Mouse (Mus musculus) neutrophil, adult 5-6 weeks (primary cell): ENCODE results near the gene Rexo2. TPM values are rescaled to one million over a fixed set of nuclear protein-coding genes. Genes with fewer than 3 reads are reported as not detected.
"Not testable (repeated sequence)": the region's sequence is repeated elsewhere in the genome, so short reads cannot be mapped to it uniquely, and the experiment has no call there.

Experiments used
- ATAC-seq: fragments of 151-379, 151-347 bp; 2 replicates; pipeline ENCODE4 v1.8.0; 2017; ENCODE audit warnings: mild to moderate bottlenecking, moderate TSS enrichment; ENCODE audit not compliant: insufficient number of reproducible peaks, poor library complexity, low FRiP score, severe bottlenecking; ENCODE audit errors: extremely low read depth
- total RNA-seq: library from RNA; stranded (forward); fragments of 200-1000 nt; gene quantifications from 2 replicates; pipeline ENCODE4 v1.2.3, GENCODE M21; 2017

Rexo2 gene
- 44.6 and 51.6 TPM in 2 replicates for total RNA-seq

DNA sequence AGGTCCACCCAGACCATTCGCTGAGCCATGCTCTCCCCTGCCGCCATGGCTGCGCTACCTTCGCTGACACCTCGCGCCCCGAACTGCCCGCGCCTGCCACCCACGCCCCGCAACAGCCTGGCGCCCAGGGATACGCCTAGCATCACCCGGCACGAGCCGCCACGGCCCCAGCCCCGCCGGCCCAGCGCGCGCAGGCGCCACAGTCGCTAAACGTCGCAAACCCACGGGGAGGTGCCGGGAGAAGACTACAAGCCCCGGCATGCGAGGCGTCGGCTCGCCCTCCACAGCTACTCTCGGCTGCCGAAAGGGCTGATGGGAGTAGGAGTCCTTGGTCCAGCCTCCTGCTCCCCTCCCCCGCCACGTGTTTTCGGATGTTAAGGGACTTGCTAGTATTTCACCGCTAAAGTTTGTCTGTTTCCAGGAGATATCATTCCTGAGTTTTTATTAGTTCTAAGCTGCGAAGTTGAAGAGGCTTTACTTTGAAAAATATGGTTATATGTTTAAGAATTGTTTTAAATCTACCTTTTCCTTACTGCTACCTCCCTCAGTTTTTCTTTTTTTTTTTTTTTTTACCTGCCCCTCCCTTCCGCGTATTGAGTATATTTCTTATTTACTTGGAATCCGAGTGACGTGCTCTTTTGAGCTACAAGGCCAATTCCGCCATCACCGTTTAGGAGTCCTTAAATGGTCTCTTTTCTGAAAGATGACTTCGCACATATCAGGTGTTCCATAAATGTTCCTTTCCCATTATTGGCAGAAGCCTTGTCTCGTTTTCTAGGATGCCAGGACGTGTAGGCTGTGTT lies at the start of gene Rexo2:
Rexo2 (minus strand) TSS at position 213 of the 803 bp plus-strand sequence.
- ATAC-seq, result peak; percentile 100

- ATAC-seq, result no peak
Measured at GRCm38 (mm10) chr9:48526520-48526919, 46.1 kb upstream of the Rexo2 start.

DNA sequence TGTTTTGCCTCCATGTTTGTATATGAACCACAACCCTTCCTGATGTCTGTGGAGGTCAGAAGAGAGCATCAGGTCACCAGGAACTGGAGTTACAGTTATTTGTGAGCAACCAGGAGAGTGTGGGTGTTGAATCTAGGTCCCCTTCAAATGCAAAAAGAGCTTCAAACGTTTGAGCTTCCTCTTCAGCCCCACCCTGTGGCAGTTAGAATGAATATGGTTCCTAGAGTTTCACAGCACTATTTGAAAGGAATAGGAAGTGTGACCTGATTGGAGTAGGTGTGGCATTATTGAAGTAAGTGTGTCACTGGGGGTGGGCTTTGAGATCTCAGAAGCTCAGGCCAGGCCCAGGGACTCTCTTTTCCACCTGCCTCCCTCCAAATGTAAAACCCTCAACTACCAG lies 45.1 kb upstream of the Rexo2 start:
- peak; percentile 30; the same call in 1 of the 2 replicates for ATAC-seq

GRCm38 (mm10) chr9:48520405-48520804 lies 40.0 kb upstream of the Rexo2 start:
- not testable (repeated sequence) for ATAC-seq

DNA sequence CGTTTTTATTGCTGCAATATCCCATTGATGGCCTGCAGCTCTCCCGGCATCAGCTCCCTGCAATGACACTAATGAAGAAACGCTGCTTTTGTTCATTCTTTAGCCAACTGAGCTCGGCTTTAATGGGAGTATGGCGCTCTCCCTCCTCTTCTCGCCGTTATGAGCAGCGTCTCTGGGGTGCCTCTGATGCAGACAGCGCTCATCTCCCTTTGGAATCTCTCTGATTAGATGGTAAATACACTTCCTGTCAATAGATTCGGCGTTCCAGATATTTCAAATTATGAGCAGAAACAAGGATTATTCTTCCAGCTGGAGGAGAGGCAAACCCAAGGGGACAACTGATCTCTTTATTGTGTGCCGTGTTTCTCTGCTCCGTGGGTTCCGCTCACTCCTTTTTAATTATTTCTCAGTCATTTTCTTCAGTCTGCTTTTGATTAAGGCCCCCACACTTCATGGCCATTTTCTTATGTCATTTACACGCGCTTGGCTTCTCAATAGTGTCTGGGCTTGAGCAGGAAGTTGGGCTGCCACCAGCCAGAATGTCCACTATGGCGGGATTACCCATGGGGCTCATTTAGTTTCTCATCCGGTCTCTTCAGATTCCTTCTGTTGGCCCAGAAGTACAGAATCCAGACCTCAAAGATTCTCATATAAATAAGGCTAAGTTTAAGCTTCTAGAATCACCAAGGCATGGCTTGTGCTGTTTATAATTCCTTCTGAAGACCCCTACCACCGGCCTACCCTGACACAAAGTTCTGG lies 37.1 kb upstream of the Rexo2 start:
- no peak for ATAC-seq

GRCm38 (mm10) chr9:48516615-48517371 lies 36.4 kb upstream of the Rexo2 start:
- ATAC-seq, result no peak

DNA sequence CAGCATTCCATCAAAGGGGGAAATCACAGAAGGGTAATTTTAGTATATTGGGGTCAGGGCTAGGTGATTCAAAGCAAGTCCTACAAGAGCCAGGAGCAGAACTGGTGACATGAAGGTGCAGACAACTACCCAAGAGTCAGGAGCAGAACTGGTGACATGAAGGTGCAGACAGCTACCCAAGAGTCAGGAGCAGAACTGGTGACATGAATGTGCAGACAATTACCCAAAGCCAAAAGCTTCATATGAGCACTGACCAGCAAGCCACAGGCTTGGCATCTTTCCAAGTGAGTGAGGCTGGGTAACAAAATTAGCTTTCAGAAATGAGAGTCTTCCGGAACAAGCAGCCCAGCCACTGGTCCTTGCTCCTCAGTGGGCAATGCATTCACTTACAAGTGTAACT lies 34.9 kb upstream of the Rexo2 start:
- no peak for ATAC-seq

DNA sequence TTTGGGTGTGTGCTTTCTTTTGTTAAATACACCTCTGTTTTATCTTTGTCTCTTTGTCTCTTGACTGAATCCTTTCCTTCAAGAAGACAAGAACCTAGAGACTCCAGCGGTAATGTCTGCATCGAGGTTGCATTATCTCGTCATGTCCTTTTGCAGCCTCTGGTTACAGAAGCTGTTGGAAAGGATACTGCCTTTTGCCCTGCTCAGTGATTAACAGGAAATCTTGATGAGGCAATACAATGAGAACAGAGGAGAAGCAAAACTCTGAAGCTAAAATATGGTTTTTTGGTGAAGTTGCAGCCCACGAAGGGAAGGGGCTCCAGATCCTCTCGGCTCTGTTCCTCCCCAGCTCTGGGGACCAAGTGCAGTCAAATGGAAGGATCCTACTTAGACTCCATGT lies 29.7 kb upstream of the Rexo2 start:
- no peak for ATAC-seq

DNA sequence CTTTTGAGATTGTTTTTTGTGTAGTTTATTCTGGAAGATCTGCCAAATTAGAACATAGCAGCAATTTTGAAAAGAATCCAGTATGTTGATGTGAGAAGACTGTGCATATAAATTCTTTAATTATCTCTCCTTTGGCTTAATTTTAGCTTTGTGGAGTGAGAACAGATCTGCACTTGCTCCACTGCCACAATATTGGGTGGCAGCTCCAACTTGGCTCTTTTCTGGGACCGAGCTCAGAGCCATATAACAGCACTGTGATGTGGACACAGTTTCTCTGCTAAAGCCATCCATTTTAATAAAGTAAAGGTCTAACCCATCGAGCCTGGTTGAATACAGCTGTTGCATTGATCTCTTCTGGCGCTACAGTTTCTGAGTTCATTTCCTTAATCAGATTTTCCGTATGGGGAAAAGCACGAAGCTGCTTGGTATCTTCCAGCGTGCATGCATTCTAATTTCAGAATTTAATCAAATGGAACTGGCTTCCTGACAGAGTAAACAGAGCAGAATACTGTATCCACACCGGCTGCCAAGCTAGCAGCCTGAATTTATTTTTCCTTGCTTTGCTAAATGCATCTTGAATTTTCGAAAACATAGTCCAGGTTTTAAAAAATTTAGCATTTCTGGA lies 24.4 kb upstream of the Rexo2 start:
- no peak for ATAC-seq

- no peak for ATAC-seq
Measured at GRCm38 (mm10) chr9:48503001-48503400, 22.6 kb upstream of the Rexo2 start.

DNA sequence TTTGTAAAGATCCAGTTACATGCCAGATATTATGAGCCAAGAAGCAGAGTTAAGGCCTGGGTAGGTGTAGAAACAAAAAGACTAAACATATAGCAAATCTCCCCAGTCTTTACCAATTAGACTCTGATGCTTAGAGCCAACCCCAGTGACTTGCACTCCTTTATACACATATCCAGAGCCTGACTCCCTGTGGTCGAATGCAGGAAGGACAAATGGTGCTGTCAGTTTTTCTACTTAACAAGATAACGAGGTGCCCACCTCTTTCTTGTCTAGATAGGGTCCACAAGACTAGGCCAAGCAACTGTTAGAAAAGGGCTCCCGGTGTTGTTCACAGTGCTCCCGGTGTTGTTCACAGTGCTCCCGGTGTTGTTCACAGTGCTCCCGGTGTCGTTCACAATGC lies 20.8 kb upstream of the Rexo2 start:
- ATAC-seq, result no peak

DNA sequence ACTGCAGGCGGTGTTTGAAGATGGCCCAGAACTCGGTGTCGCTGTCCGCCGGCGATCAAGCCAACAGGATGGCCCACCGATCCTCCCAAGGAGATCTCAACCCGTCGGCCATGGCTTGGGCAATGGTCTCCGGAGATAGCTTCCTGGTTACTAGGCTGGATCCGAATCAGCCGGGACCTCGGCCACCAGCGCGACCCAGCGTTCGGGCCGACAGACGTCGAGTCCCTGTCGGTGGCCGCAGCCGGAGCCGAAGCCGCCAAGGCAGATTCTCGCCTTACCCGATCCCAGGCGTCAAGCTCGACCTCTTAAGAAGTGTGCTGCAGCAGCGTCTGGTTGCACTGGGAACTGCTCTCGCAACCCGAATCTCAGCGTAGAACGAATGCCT lies 15.1 kb upstream of the Rexo2 start:
- ATAC-seq, result 0 out of 2 replicates have a peak, but pooled peaks have one; percentile 4

GRCm38 (mm10) chr9:48494817-48495547 lies 14.6 kb upstream of the Rexo2 start, which contains the start of the genes Rbm7 and Gm5617:
TSS of gene Rbm7 (minus strand) at chr9:48495299.
TSS of gene Gm5617 (plus strand) at chr9:48495442.
- peak; percentile 97 for ATAC-seq

GRCm38 (mm10) chr9:48481214-48482134 lies 1.1 kb upstream of the Rexo2 start:
- no peak for ATAC-seq

DNA sequence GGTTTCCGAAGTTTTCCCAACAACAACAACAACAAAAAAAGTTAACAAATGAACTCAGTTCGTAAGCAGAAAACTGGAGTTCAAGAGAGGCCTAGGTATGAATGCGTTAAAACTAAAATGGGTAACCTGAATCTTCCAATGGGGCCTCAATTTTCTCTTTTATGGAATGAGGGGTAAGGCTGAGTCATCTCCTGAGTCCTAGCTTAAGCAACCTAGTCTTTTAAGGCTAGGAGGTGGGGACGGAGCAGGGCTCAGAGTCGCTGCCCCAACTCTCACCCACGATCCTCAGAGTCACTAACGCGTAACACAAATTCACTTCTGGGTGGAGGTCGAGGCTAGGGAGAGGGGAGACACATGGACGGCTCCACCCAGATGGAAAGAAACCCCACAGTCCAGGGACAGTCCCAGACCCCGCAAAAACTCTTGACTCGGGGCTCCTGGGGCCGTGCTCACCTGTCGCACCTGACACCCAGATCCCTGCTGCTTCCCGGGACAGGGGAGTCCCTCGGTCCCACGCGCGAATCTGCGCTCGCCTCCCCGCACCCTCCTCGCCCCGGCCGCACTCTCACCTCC lies 499 bp downstream of the Rexo2 start:
- no peak for ATAC-seq

DNA sequence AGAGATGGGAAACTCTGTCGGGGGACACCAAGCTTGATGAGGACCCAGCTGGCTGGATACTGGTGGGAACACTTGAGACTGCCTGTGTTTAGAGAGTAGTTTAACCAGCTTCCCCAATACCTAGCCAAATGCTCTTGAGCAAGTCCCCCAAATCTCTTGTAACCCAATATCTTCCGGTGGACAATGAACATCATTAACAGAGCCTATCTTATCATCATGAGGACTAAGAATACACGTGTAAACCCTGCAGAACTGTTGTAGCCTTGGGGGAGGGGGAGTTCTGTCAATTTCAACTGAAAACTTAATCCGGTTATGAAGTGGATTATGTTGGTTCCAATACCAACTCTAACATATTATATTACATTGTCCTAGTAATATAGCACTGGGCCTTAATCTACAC lies 1.6 kb downstream of the Rexo2 start:
- ATAC-seq, result no peak
